Mouse (Mus musculus) embryo, embryonic 9.5 days (tissue): ENCODE results near the gene Lrrc9.
A peak's percentile ranks its signal among the peaks of the same experiment; 100 is the strongest.

Experiments
- DNase-seq: peaks from one replicate; pipeline ENCODE4 v3.0.0-alpha.2; 2017; ENCODE audit errors: extremely low spot score

Lrrc9 gene

DNA sequence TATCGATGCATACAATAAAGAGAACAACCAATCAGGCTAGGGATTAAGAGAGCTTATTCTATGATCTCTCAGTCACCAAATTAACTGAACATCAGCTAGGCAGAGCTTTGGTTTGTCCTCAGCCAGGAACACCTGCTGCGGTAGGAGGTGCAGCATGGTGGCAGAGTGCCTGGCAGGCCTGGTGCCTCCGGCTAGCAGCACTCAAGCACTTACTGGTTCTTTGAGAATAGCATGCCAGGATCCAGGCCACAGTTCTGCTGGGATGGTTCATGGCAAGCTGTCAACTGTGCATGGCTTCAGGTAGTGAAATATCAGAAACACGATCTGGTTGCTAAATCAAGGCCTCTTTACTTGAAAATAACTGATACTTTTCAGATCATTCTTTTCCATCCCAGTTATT is 26.1 kb downstream of the Lrrc9 start:
- DNase-seq, result no peak

- no peak for DNase-seq
Observed at GRCm38 (mm10) chr12:72476773-72477450, 35.2 kb downstream of the Lrrc9 start.

GRCm38 (mm10) chr12:72482226-72482625 is 40.6 kb downstream of the Lrrc9 start:
- DNase-seq, result no peak

- no peak for DNase-seq
Observed at GRCm38 (mm10) chr12:72484872-72485271, 43.2 kb downstream of the Lrrc9 start.

GRCm38 (mm10) chr12:72487498-72487897 is 45.8 kb downstream of the Lrrc9 start:
- no peak for DNase-seq

- DNase-seq, result no peak
Observed at GRCm38 (mm10) chr12:72489995-72490394, 48.3 kb downstream of the Lrrc9 start.

DNA sequence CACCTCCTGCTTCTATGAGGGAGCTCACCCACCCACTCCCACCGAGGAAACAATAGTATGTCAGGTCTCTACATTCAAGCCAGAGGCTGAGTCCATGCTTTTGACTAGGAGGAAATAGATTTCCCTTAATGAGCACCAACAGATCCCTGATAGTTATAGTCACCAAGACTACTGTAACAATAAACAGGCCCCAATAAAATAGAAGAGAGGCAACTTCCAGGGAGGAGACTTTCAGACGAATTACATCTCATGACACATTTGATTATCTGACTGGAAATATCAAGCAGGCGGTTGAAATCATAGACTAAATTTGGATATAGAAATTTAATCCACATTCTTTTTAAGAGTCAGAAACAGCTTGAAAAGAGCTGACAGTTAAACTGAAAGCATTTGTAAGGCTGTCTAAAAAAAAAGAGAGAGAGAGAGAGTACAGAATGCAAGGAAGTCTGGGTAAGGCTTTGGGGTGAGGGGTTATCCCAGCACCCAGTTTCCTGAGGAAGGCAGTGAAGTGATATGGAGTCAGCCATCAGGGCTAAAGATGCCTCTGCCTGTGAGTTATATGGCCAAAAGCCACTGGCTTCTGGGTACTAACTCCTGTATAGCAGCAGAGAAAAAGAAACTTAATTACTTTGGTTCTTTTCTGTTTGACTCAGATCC is 49.5 kb downstream of the Lrrc9 start:
- no peak for DNase-seq

DNA sequence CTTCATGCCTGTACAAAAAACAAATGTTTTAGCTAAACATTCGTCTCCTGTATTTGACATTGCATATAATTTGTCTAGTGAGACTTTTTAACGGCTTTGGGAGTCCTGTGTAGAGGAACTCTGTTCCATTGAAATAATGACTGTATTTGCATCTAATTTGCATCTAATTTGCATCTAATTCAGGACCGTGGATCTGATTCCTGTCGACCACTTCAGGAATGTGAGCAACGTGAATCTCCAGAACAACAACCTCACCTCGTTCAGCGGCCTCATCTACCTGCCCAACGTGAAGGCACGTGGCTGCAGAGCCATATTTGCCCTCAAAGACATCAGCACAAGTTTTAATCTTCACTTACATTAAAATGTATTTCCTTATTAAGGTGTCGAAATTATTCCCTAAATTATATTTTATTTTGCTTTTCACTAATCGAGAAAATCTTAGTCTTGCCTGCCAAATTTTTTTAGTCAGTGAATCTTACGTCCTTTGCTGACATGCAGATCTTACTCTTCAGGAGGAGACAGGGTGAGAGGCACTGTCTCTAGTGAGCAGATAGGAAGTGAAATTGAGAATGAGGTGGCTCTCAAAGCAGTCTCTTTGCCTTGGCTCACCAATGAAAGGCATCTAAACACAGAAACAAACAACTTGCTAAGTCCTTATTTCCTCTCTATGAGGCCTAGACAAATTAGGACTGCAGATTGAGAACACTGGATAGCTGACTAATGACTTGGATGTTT is 55.4 kb downstream of the Lrrc9 start:
- no peak for DNase-seq

GRCm38 (mm10) chr12:72509606-72510005 is 67.9 kb downstream of the Lrrc9 start:
- DNase-seq, result no peak

DNA sequence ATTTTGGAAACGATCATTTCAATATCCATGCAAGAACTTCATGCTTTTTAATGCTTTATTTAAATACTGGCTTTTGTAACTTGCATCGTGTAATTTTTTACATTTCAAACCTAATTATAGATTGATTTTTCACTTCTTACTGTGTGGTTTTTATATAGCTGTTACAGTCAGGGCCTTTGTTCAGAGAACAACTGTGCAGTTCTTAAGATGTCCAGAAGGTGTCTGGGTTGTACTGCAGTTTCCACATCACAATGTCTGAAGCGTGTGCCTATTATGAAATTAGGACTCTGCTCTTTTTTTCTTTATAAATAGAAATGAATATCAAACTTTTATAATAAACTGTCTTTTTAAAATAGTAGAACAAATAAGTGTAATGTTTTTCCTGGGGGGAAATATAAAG is 73.8 kb downstream of the Lrrc9 start:
- no peak for DNase-seq

GRCm38 (mm10) chr12:72518114-72518728 is 76.6 kb downstream of the Lrrc9 start:
- DNase-seq, result peak; percentile 12

DNA sequence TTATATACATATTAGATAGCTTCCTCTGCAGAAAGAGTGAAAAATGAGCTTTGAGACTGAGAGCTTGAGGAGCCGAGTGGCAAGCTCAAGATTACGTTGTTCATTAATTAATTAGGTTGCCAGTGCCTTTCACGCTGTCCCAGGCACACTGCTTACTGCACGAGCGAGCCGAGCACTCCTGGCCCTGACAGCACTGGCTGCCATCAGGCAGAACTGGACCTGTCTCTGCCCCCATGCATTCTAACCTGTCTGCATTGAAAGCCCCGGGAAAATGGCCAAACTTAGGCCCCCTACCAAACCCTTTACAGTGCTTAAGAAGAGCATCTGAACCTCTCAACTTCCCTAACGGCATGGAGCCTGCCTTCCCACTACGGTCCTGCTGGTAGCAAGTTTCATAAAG is 77.7 kb downstream of the Lrrc9 start:
- DNase-seq, result no peak

- no peak for DNase-seq
Observed at GRCm38 (mm10) chr12:72519855-72520254, 78.2 kb downstream of the Lrrc9 start.

DNA sequence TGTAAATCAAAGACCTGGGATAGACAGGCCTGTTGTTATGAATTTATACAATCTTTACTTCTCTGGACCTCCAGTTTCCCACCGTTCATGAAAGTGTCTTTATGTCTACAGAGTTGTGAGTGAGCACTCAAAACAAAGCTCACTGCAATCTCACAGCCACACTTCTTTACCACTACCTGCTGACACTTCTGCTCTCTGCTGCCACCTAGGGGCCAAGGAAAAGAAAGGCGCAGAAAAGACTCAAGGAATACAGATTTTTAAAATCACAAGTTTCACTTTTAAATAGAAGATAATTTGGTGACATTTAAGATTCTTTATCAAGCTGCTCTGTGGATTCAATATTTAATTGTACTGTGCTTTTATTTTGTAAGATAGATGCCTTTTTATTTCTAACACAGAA is 79.0 kb downstream of the Lrrc9 start:
- DNase-seq, result peak; percentile 51

- no peak for DNase-seq
Observed at GRCm38 (mm10) chr12:72525588-72525987, 83.9 kb downstream of the Lrrc9 start.

DNA sequence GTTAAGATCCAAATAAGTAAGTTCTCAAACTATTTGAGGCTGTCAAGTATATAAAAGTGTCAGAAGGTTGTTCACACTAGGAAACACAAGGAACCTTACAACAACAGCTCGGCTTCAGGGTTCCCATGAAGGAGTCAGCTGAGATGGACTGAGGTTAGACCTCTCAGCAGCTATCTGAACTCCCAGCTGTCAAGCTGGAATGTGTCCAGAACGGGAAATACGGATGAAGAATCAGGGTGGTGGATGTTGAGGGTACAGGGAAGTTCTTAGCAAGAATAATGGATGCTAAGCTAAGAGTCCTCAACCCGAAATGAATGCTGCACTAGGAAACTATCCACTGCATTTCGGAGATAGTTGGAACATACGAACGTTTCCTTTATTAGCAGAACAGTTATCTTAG is 90.6 kb downstream of the Lrrc9 start:
- DNase-seq, result no peak

GRCm38 (mm10) chr12:72533986-72534385 is 92.3 kb downstream of the Lrrc9 start:
- DNase-seq, result no peak

- DNase-seq, result no peak
Observed at GRCm38 (mm10) chr12:72535599-72535998, 93.9 kb downstream of the Lrrc9 start.

GRCm38 (mm10) chr12:72536021-72536597 is 94.4 kb downstream of the Lrrc9 start, which contains the start of gene Pcnx4:
TSS of gene Pcnx4 (plus strand) at chr12:72536383.
- DNase-seq, result peak; percentile 99

GRCm38 (mm10) chr12:72538571-72538970 is 96.9 kb downstream of the Lrrc9 start:
- no peak for DNase-seq

GRCm38 (mm10) chr12:72554347-72554746 is 112.7 kb downstream of the Lrrc9 start:
- no peak for DNase-seq

GRCm38 (mm10) chr12:72564281-72564795 is 122.7 kb downstream of the Lrrc9 start:
- no peak for DNase-seq
